Mouse (Mus musculus): ENCODE measurements around the gene Efcab1. TPM values are rescaled to one million over a fixed set of nuclear protein-coding genes. Genes with fewer than 3 reads are reported as not detected.

The Efcab1 gene
- total RNA-seq, 2 experiments from 2014 or later = 5.3 to 7.0 TPM

DNA sequence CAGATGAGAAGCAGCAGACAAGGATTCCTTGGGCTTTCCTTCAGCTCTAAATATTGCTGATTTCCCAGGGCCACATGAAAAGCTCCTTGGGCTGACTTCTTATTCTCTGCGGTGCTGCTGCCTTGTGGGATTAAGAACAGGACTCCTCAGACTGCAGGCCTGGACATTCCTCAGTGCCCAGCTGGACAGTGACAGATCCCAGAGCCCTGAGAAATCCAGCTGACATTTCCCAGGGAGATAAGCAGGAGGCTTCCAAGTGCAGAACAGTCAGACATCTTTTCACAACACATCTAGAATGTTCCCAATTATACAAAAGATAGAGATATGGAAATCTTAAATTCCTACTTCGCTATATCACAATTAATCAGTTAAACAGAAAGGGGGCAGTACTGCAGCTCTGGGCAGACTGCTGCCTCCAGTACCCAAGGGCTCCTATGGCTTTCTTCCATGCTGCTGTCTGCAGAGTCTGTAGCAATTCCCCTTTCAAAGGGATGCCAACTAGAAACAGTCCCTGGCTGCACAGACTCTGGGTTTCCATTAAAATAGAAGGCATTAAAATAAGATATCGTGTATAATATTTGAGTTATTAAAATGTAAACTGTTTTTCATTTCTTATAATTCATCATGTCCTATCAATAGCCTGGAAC, 86.2 kb downstream of the Efcab1 start:
- DNase-seq (ENCODE audit: low spot score in 2 of 2) = no peak

DNA sequence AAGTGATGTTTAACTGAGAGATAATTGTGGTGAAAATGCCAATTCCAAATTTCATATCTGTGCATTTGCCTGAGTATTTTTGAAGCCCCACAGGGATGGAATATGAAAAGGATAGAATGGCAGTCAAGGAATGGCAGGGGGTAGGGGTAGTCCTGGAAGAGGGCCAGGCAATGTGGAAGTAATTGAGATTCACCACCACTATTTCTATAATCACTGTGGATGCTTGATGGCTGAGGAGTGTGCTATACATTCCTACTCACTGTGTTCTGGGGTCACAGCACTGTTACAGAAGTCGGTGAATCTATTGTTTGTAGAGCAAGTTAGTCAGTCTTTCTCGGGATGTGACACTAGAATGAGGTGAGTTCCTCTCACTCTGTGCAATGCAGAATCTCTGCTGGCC, 108.3 kb downstream of the Efcab1 start:
- DNase-seq (ENCODE audit: low spot score in 2 of 2) = no peak
